Mouse (Mus musculus) small intestine, adult 2 months (tissue): ENCODE data around the gene Med13. TPM values are rescaled to one million over a fixed set of nuclear protein-coding genes. Genes with fewer than 3 reads are reported as not detected.

Source experiments
- H3K27ac ChIP-seq: fragments of 200-500 bp; 2 replicates; pipeline ENCODE4 v1.5.1; 2012; ENCODE audit warnings: low read depth, low read length, control low read depth, inconsistent platforms; ENCODE audit not compliant: insufficient read depth
- H3K27me3 ChIP-seq: fragments of 200-500 bp; 2 replicates; pipeline ENCODE4 v1.6.1; 2012; ENCODE audit warnings: mild to moderate bottlenecking, moderate library complexity, low read length, inconsistent platforms; ENCODE audit not compliant: control insufficient read depth, insufficient read depth
- H3K36me3 ChIP-seq: fragments of 200-500 bp; 2 replicates; pipeline ENCODE4 v1.6.1; 2012; ENCODE audit warnings: mild to moderate bottlenecking, low read length, control low read depth, inconsistent platforms; ENCODE audit not compliant: control insufficient read depth, insufficient read depth
- H3K4me1 ChIP-seq: fragments of 200-500 bp; 2 replicates; pipeline ENCODE4 v1.6.1; 2012; ENCODE audit warnings: low read length, inconsistent platforms, mixed read lengths; ENCODE audit not compliant: control insufficient read depth, insufficient read depth, insufficient read length
- H3K4me3 ChIP-seq: fragments of 200-500 bp; 2 replicates; pipeline ENCODE4 v1.5.1; 2012; ENCODE audit warnings: low read depth, mild to moderate bottlenecking, control low read depth, inconsistent platforms, low read length, moderate library complexity
- CTCF ChIP-seq: fragments of 200-500 bp; IDR thresholded peaks from 2 replicates; pipeline ENCODE4 v1.5.1; 2012; ENCODE audit warnings: low read depth, mild to moderate bottlenecking, control low read depth, inconsistent platforms, low read length, moderate library complexity, mixed read lengths; ENCODE audit not compliant: insufficient replicate concordance, insufficient read length; ENCODE audit errors: extremely low read depth
- POLR2A ChIP-seq: fragments of 200-500 bp; IDR thresholded peaks from 2 replicates; pipeline ENCODE4 v1.6.1; 2012; ENCODE audit warnings: low read depth, mild to moderate bottlenecking, control low read depth, inconsistent platforms, low read length, moderate library complexity
- WGBS: fragments of 180-500 bp; shearing (Covaris S2); methylation state at CpG from one replicate; pipeline ENCODE4 v1.1.7; 2018; 5-methylcytosine and 5-hydroxymethylcytosine counted together
- polyA plus RNA-seq: library from polyadenylated mRNA; depleted of rRNA; stranded (reverse); fragments of >200 nt; gene quantifications from 2 replicates; pipeline ENCODE4 v1.2.3, GENCODE M21; 2012

Med13 gene
- polyA plus RNA-seq, 1 experiment = 21.8 TPM

DNA sequence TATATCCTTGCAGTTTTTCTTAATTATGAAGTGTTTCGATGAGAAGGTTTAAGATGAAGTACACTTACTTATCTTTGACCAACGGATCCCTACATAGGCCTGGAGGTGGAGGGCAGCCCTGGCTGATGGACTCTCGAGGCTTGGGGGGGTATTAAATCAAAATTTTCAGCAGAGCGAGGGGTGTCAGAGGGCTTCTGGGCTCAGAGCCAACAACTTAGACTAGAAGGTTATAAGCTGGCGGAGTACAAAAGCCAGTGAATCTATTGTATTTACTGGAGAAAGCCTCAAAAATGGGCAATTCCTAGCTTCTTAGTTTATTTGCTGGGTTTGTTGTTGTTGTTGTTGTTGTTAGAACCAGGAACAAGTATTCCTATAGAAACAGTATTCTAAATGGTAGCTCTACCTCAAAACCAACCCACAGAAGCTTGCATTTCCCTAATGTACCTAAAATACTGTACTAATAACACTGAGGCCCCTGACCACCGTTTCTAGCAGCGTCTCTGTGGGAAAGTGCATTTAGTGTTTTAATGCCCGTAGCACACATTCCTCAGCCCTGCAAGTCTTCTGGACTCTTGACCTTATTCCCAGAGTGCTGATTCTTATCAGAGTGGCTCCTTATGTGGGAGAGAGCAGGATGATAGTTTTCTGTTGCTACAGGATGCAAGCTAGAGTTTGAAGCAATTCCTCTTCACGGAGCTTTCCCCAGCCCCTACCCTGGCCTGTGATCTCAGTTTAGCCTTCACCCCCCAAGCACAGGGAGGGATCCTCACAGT is 29.9 kb upstream of the Med13 start:
- H3K27ac ChIP-seq = no peak overlapping the region

DNA sequence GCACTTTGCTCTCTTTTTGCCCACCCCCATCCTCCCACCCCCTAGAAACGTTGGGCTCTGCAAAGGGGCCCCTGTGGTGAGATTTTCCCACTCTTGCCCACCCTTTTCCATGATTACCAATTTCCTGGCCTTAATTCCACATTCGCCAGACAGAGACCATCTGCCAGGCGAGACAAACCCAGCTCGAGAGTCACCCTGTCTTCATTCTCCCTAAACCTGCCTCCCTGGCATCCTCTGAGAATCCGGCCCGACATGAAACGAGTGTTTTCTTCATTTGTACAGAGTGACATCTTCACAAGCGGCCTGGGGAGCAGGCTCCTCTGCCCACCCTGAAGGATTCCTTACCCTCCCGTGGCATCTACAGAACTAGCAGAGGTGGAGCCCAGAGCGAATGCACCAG is 29.2 kb upstream of the Med13 start:
- WGBS = 81% methylated on average over 10 of the region's 10 CpGs
- H3K27ac ChIP-seq = no peak overlapping the region

More for the DNA sequence above, 29.9 kb upstream of the Med13 start:
- Histone ChIP-seq H3K4me1 (peaks cover 15% of the 10 kb centered on the region; the same call in 1 of the 2 replicates), H3K4me3 (no peak overlapping the region), H3K36me3 (no peaks in the 10 kb centered on the region), H3K27me3 (no peaks in the 10 kb centered on the region)
- TF ChIP-seq POLR2A = no peak
- no peak for TF ChIP-seq CTCF
- 45% methylated on average over 9 of the region's 9 CpGs for WGBS

DNA sequence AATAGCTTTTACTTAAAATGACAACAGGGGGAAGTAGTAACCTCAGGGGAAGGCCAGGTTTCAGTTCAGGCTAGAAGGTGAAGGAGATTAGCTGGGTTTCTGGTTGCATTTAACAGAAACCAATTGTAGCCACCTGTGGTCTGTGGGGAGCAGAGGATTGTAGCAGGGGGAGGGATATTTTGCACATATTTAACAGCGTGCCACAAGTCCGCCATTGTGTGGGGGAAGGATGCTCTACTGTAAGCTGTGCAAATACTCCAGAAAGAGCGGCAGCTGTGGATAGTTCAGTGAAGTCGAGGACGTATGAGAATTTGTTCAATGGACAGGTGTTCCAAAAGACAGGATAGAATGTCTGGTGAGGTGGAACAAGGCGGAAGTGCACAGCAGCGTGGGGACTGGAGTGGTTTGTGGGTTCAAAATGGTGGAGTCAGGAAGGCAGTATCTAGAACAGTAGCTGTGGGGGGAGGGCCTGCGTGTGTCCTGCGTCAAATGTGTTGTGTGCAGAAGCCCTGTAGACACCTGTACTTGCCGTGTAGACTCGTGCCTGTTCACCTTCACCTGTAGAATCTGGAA is 28.4 kb upstream of the Med13 start:
- 75% methylated on average over 11 of the region's 11 CpGs for WGBS
- peak overlapping the region; percentile 65 for H3K27ac ChIP-seq
- peaks cover 20% of the 10 kb centered on the region; the same call in 1 of the 2 replicates for H3K4me1 ChIP-seq
- H3K27me3 ChIP-seq = no peaks in the 10 kb centered on the region
- H3K36me3 ChIP-seq = no peaks in the 10 kb centered on the region
- no peak overlapping the region for H3K4me3 ChIP-seq
- TF ChIP-seq POLR2A (no peak), CTCF (no peak)

More for the DNA sequence above, 29.2 kb upstream of the Med13 start:
- Histone ChIP-seq H3K4me1 (peaks cover 16% of the 10 kb centered on the region; the same call in 1 of the 2 replicates), H3K4me3 (no peak overlapping the region), H3K27me3 (no peaks in the 10 kb centered on the region), H3K36me3 (no peaks in the 10 kb centered on the region)
- TF ChIP-seq CTCF (no peak), POLR2A (no peak)

DNA sequence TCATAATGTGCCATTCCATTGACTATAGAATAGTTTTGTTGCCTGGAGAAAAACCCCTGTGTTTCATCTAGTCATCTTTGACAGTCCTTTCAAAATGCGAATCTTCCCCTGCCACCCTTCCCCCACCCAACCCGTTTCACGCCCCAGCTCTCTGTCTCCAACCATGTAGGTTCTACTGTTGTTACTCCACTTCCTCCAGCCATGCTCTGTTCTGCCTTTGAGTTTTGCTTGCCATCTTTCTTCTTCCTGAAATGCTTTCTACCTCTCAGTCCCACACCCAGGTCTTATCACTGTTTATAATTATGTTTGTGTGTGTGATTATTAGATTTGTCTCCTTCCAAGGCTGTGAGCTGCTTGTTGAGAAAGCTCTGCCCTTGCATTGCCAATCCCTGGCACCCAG is 26.7 kb upstream of the Med13 start:
- Histone ChIP-seq H3K4me1 (peaks cover 20% of the 10 kb centered on the region; the same call in 1 of the 2 replicates), H3K36me3 (no peaks in the 10 kb centered on the region), H3K4me3 (no peak overlapping the region), H3K27ac (no peak overlapping the region), H3K27me3 (no peaks in the 10 kb centered on the region)
- TF ChIP-seq CTCF (no peak), POLR2A (no peak)
- WGBS = 62% methylated on average over 3 of the region's 3 CpGs

DNA sequence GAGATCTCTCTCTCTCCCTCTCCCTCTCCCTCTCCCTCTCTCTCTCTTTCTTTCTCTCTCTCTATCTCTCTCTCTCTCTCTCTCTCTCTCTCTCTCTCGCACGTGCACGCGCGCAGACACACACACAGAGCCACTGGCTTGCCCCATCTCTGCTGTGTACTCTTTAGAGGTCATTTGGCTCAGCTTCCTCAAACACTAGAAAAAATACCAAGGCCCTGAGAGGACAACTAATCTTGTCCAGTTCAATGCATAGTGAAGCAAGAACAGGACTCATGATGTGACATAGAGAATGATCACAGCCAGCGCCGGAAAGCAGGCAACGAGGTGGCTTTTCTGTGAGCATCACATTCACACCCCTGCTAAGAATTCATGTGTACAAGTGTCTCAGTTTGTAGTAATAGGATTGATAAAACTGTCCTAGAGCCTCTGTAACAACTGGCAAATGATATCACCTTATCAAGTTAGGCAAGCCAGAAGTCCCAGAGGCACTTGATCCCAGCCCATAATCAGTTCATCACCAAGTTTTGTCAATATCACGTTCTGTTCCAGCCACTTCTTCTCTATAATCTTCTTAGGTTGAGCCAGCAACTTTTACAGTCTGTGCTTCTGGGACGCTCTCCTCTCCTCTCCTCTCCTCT is 25.2 kb upstream of the Med13 start:
- Histone ChIP-seq H3K4me3 (no peak overlapping the region), H3K27ac (no peak overlapping the region), H3K27me3 (no peaks in the 10 kb centered on the region), H3K36me3 (no peaks in the 10 kb centered on the region), H3K4me1 (peaks cover 17% of the 10 kb centered on the region; the same call in 1 of the 2 replicates)
- 89% methylated on average over 10 of the region's 10 CpGs for WGBS
- TF ChIP-seq POLR2A (no peak), CTCF (no peak)

DNA sequence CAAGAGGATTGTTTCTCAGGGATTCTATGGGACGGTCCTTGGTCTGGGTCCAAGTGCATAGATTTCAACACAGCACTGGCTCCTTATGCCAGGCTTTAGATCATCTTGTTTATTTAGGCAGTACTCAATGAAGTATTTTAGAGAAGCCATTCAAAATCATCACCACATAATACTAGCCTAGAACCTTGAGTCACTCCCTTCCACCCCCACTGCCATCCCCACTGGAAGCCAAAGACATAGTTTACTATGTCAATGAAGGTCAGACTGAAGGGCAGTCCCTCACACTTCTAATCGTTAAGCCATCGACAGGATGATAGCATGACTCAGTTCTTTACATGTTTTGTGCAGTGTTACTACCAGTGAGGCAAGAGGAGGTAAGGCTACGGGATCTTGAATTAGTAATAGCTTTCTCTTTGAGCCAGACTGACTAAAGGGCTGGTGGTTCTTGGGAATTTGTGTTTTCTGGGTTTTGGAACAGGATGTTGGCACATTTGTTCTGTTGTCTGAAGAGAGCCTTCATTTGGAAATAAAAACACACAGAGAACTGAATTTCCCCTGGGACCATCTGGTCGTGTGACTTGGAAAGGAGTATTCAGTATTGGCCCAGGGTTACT is 24.2 kb upstream of the Med13 start:
- Histone ChIP-seq H3K36me3 (no peaks in the 10 kb centered on the region), H3K27ac (peak overlapping the region; percentile 66; the same call in 1 of the 2 replicates)
- 33% methylated on average over 5 of the region's 5 CpGs for WGBS

More for the DNA sequence above, 24.2 kb upstream of the Med13 start:
- Histone ChIP-seq H3K27me3 (no peaks in the 10 kb centered on the region), H3K4me3 (no peak overlapping the region), H3K4me1 (peaks cover 16% of the 10 kb centered on the region; the same call in 1 of the 2 replicates)
- TF ChIP-seq POLR2A (no peak), CTCF (no peak)
